Mouse (Mus musculus) CD4-positive naive resting alpha-beta T cell, adult 76 days (primary cell): ENCODE results near the gene 4933402J07Rik. TPM values are rescaled to one million over a fixed set of nuclear protein-coding genes. Genes with fewer than 3 reads are reported as not detected.

Experiments
- total RNA-seq: library from RNA; stranded (reverse); gene quantifications from one replicate; pipeline ENCODE4 v1.2.4, GENCODE M21; 2023

4933402J07Rik gene
- not detected for total RNA-seq

GRCm38 (mm10) chr8:87563553-87563952 lies at the start of gene 4933402J07Rik:
Gene 4933402J07Rik (plus strand): TSS chr8:87563853.

Other genes with a start within 250 kb of the 4933402J07Rik start
- not detected for gene Cbln1, start 91.2 kb upstream of the 4933402J07Rik start, total RNA-seq